Mouse (Mus musculus) testis, adult 2 months (tissue): ENCODE measurements at regions not wholly inside any gene's neighbourhood (a gene's known extent, or its start where the extent isn't known, plus 50 kb on each side); places are given as distances from the start of the nearest gene placed in this dataset.

Source experiments
- CTCF ChIP-seq: fragments of 200-500 bp; IDR thresholded peaks from 2 replicates; pipeline ENCODE4 v1.5.1; 2012; ENCODE audit warnings: low read depth, mild to moderate bottlenecking, inconsistent platforms, low read length, moderate library complexity; ENCODE audit not compliant: control insufficient read depth, insufficient read depth, insufficient replicate concordance
- POLR2A ChIP-seq: fragments of 200-500 bp; IDR thresholded peaks from 2 replicates; pipeline ENCODE4 v1.6.1; 2012; ENCODE audit warnings: low read depth, mild to moderate bottlenecking, inconsistent platforms, low read length, moderate library complexity; ENCODE audit not compliant: control insufficient read depth

DNA sequence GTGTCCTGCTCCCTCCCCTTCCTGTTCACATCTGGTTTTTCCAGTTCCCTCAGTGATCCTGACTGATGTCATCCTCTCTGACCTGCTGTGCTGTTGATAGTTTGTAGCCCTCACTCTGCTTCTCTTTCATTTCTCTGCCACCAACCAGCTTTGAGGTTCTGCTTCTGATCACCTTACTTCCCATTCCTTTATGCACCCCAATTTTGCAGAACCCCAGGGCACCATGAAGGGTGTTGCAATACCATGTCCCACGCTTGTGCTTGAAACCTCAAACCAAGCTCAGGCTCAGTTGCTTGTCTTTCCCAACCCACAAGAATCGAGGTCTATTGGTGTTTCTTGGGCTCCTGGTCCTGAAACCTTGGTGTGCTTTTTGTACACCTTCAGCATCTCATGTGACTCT is 93.3 kb downstream of the Edn1 start:
- TF ChIP-seq POLR2A (no peak), CTCF (no peak)
